Mouse (Mus musculus) embryonic facial prominence, embryonic 13.5 days (tissue): ENCODE measurements around the gene Timeless. TPM values are rescaled to one million over a fixed set of nuclear protein-coding genes. Genes with fewer than 3 reads are reported as not detected.

ENCODE experiments used
- ATAC-seq: fragments of 200-750 bp; cut with Nextera tagmentation; 2 replicates; pipeline ENCODE4 v1.8.0; 2017; ENCODE audit warnings: low read depth; ENCODE audit not compliant: insufficient number of reproducible peaks, insufficient read depth, low FRiP score, low TSS enrichment
- H3K27ac ChIP-seq: fragments of 300-500 bp; sonication (generic); 2 replicates; pipeline ENCODE4 v1.5.1; 2015; ENCODE audit warnings: moderate library complexity, mild to moderate bottlenecking, inconsistent platforms
- H3K27me3 ChIP-seq: fragments of 300-500 bp; sonication (generic); 2 replicates; pipeline ENCODE4 v1.6.1; 2015; ENCODE audit warnings: mild to moderate bottlenecking, inconsistent platforms
- H3K36me3 ChIP-seq: fragments of 300-500 bp; sonication (generic); 2 replicates; pipeline ENCODE4 v1.6.1; 2015; ENCODE audit warnings: mild to moderate bottlenecking, inconsistent platforms
- H3K4me1 ChIP-seq: fragments of 300-500 bp; sonication (generic); 2 replicates; pipeline ENCODE4 v1.6.1; 2015; ENCODE audit warnings: inconsistent platforms
- H3K4me2 ChIP-seq: fragments of 300-500 bp; sonication (generic); 2 replicates; pipeline ENCODE4 v1.6.1; 2015; ENCODE audit warnings: moderate library complexity, mild to moderate bottlenecking, inconsistent platforms
- H3K4me3 ChIP-seq: fragments of 300-500 bp; sonication (generic); 2 replicates; pipeline ENCODE4 v1.5.1; 2015; ENCODE audit warnings: mild to moderate bottlenecking, inconsistent platforms
- H3K9ac ChIP-seq: fragments of 300-500 bp; sonication (generic); 2 replicates; pipeline ENCODE4 v1.6.1; 2015; ENCODE audit warnings: mild to moderate bottlenecking, inconsistent platforms
- H3K9me3 ChIP-seq: fragments of 300-500 bp; sonication (generic); 2 replicates; pipeline ENCODE4 v1.6.1; 2016; ENCODE audit warnings: inconsistent platforms
- WGBS: fragments of 180-500 bp; shearing (Covaris S2); methylation state at CpG from one replicate; pipeline ENCODE4 v1.1.7; 2015; ENCODE audit warnings: mixed read lengths; 5-methylcytosine and 5-hydroxymethylcytosine counted together
- polyA plus RNA-seq: library from polyadenylated mRNA; unstranded; fragments of >200 nt; fragmentation: Nextera tagmentation; extraction: Ambion mirVana; gene quantifications from 2 replicates; pipeline ENCODE4 v1.2.1, GENCODE M21; 2015

Gene Timeless
- polyA plus RNA-seq, 1 experiment from 2014 or later: 79.4 TPM

- Histone ChIP-seq H3K4me2 (peak overlapping the region; percentile 99), H3K4me3 (peak overlapping the region; percentile 70), H3K27me3 (peaks cover 25% of the 10 kb centered on the region), H3K9ac (peak overlapping the region; percentile 75), H3K9me3 (no peaks in the 10 kb centered on the region), H3K36me3 (no peaks in the 10 kb centered on the region), H3K27ac (no peak overlapping the region; the same call in 1 of the 2 replicates), H3K4me1 (peaks cover 7% of the 10 kb centered on the region)
- ATAC-seq: peak; percentile 86; the same call in 1 of the 2 replicates
- WGBS: 1% methylated on average over 60 of the region's 79 CpGs
These were observed 37.1 kb upstream of the Timeless start for GRCm38 (mm10) chr10:128194551-128195461.

GRCm38 (mm10) chr10:128201856-128202255, 30.0 kb upstream of the Timeless start:
- Histone ChIP-seq H3K9ac (no peak overlapping the region), H3K36me3 (peaks cover 4% of the 10 kb centered on the region; the same call in 1 of the 2 replicates), H3K27ac (no peak overlapping the region), H3K4me1 (peaks cover 12% of the 10 kb centered on the region), H3K9me3 (no peaks in the 10 kb centered on the region), H3K4me2 (no peak overlapping the region), H3K4me3 (no peak overlapping the region), H3K27me3 (peaks cover 3% of the 10 kb centered on the region; the same call in 1 of the 2 replicates)
- no peak for ATAC-seq
- 70% methylated on average over 6 of the region's 6 CpGs for WGBS

- Histone ChIP-seq H3K27me3 (no peaks in the 10 kb centered on the region), H3K4me1 (peaks cover 12% of the 10 kb centered on the region), H3K9ac (no peak overlapping the region), H3K4me2 (no peak overlapping the region), H3K36me3 (peaks cover 19% of the 10 kb centered on the region), H3K4me3 (no peak overlapping the region), H3K9me3 (no peaks in the 10 kb centered on the region), H3K27ac (no peak overlapping the region)
- WGBS: 85% methylated on average over 15 of the region's 15 CpGs
- ATAC-seq: 0 out of 2 replicates have a peak, but pooled peaks have one; percentile 22
These were observed 26.9 kb upstream of the Timeless start for GRCm38 (mm10) chr10:128204941-128205340.

GRCm38 (mm10) chr10:128208326-128208725, 23.5 kb upstream of the Timeless start:
- no peak for ATAC-seq
- no peaks in the 10 kb centered on the region for H3K9me3 ChIP-seq
- no peak overlapping the region for H3K9ac ChIP-seq
- H3K27ac ChIP-seq: no peak overlapping the region
- H3K4me1 ChIP-seq: peaks cover 25% of the 10 kb centered on the region
- H3K4me2 ChIP-seq: no peak overlapping the region
- H3K27me3 ChIP-seq: no peaks in the 10 kb centered on the region
- WGBS: 91% methylated on average over 10 of the region's 10 CpGs
- H3K4me3 ChIP-seq: no peak overlapping the region
- H3K36me3 ChIP-seq: peaks cover 19% of the 10 kb centered on the region

GRCm38 (mm10) chr10:128209311-128210009, 22.4 kb upstream of the Timeless start:
- Histone ChIP-seq H3K4me2 (no peak overlapping the region), H3K9me3 (no peaks in the 10 kb centered on the region), H3K4me3 (no peak overlapping the region), H3K9ac (no peak overlapping the region), H3K4me1 (peaks cover 16% of the 10 kb centered on the region), H3K27me3 (peaks cover 4% of the 10 kb centered on the region; the same call in 1 of the 2 replicates), H3K36me3 (peaks cover 19% of the 10 kb centered on the region), H3K27ac (no peak overlapping the region)
- WGBS: 91% methylated on average over 11 of the region's 11 CpGs
- no peak for ATAC-seq

GRCm38 (mm10) chr10:128210131-128210530, 21.7 kb upstream of the Timeless start:
- peaks cover 19% of the 10 kb centered on the region for H3K36me3 ChIP-seq
- 93% methylated on average over 2 of the region's 2 CpGs for WGBS
- no peak overlapping the region for H3K4me3 ChIP-seq

GRCm38 (mm10) chr10:128210954-128211353, 20.9 kb upstream of the Timeless start:
- 29% methylated on average over 14 of the region's 14 CpGs for WGBS
- Histone ChIP-seq H3K9ac (peak overlapping the region; percentile 78), H3K36me3 (peaks cover 19% of the 10 kb centered on the region), H3K27me3 (peaks cover 6% of the 10 kb centered on the region; the same call in 1 of the 2 replicates), H3K4me3 (peak overlapping the region; percentile 68), H3K4me2 (peak overlapping the region; percentile 91), H3K27ac (no peak overlapping the region), H3K4me1 (peaks cover 13% of the 10 kb centered on the region), H3K9me3 (no peaks in the 10 kb centered on the region)
- no peak for ATAC-seq

More at GRCm38 (mm10) chr10:128210131-128210530, 21.7 kb upstream of the Timeless start:
- no peak for ATAC-seq
- H3K4me1 ChIP-seq: peaks cover 13% of the 10 kb centered on the region
- H3K4me2 ChIP-seq: 0 out of 2 replicates have a peak overlapping the region, but pooled peaks have one; percentile 91
- H3K9ac ChIP-seq: no peak overlapping the region; the same call in 1 of the 2 replicates
- H3K27me3 ChIP-seq: peaks cover 6% of the 10 kb centered on the region; the same call in 1 of the 2 replicates
- H3K27ac ChIP-seq: no peak overlapping the region
- H3K9me3 ChIP-seq: no peaks in the 10 kb centered on the region

GRCm38 (mm10) chr10:128211390-128212108, 20.3 kb upstream of the Timeless start, which contains the start of gene Spryd4:
Gene Spryd4 (minus strand): TSS chr10:128211807.
- Histone ChIP-seq H3K9me3 (no peaks in the 10 kb centered on the region), H3K4me2 (peak within 1 kb of the TSS; percentile 91), H3K27me3 (peaks cover 6% of the 10 kb centered on the region; the same call in 1 of the 2 replicates), H3K9ac (peak within 1 kb of the TSS; percentile 78), H3K27ac (no peak within 1 kb of the TSS; the same call in 1 of the 2 replicates), H3K4me3 (peak within 1 kb of the TSS; percentile 68), H3K4me1 (peaks cover 13% of the 10 kb centered on the region), H3K36me3 (peaks cover 18% of the 10 kb centered on the region)
- 0% methylated on average over 30 of the region's 30 CpGs for WGBS
- peak; percentile 91 for ATAC-seq

- Histone ChIP-seq H3K4me3 (peak overlapping the region; percentile 68), H3K36me3 (peaks cover 14% of the 10 kb centered on the region), H3K9ac (peak overlapping the region; percentile 78; the same call in 1 of the 2 replicates), H3K9me3 (no peaks in the 10 kb centered on the region), H3K4me2 (peak overlapping the region; percentile 91), H3K27ac (no peak overlapping the region; the same call in 1 of the 2 replicates), H3K27me3 (peaks cover 6% of the 10 kb centered on the region; the same call in 1 of the 2 replicates), H3K4me1 (peaks cover 13% of the 10 kb centered on the region)
- no peak for ATAC-seq
- WGBS: 36% methylated on average over 6 of the region's 6 CpGs
These were observed 19.7 kb upstream of the Timeless start for GRCm38 (mm10) chr10:128212148-128212547.

GRCm38 (mm10) chr10:128212871-128213323, 19.0 kb upstream of the Timeless start:
- Histone ChIP-seq H3K4me2 (peak overlapping the region; percentile 91), H3K4me3 (peak overlapping the region; percentile 38), H3K27ac (peak overlapping the region; percentile 71), H3K9ac (peak overlapping the region; percentile 53; the same call in 1 of the 2 replicates), H3K27me3 (peaks cover 6% of the 10 kb centered on the region; the same call in 1 of the 2 replicates), H3K36me3 (peaks cover 9% of the 10 kb centered on the region), H3K9me3 (no peaks in the 10 kb centered on the region), H3K4me1 (peaks cover 13% of the 10 kb centered on the region)
- WGBS: 2% methylated on average over 18 of the region's 18 CpGs
- ATAC-seq: peak; percentile 58
